Mouse (Mus musculus) heart, embryonic 12.5 days (tissue): ENCODE results near the gene Tubb1. TPM values are rescaled to one million over a fixed set of nuclear protein-coding genes. Genes with fewer than 3 reads are reported as not detected.

Experiments used
- ATAC-seq: fragments of 200-750 bp; cut with Nextera tagmentation; 2 replicates; pipeline ENCODE4 v1.8.0; 2017; ENCODE audit warnings: moderate TSS enrichment, moderate library complexity; ENCODE audit not compliant: insufficient number of reproducible peaks, low FRiP score
- H3K27ac ChIP-seq: fragments of 300-500 bp; sonication (generic); 2 replicates; pipeline ENCODE4 v1.5.1; 2016; ENCODE audit warnings: mild to moderate bottlenecking, moderate library complexity; ENCODE audit not compliant: poor library complexity, severe bottlenecking
- H3K27me3 ChIP-seq: fragments of 300-500 bp; sonication (generic); replicated peaks from 2 replicates; pipeline ENCODE4 v1.6.1; 2016; ENCODE audit warnings: mild to moderate bottlenecking, moderate library complexity
- H3K36me3 ChIP-seq: fragments of 300-500 bp; sonication (generic); 2 replicates; pipeline ENCODE4 v1.6.1; 2016; ENCODE audit warnings: mild to moderate bottlenecking, moderate library complexity
- H3K4me1 ChIP-seq: fragments of 300-500 bp; sonication (generic); replicated peaks from 2 replicates; pipeline ENCODE4 v1.6.1; 2016; ENCODE audit warnings: mild to moderate bottlenecking
- H3K4me2 ChIP-seq: fragments of 300-500 bp; sonication (generic); 2 replicates; pipeline ENCODE4 v1.6.1; 2016; ENCODE audit warnings: mild to moderate bottlenecking, moderate library complexity
- H3K4me3 ChIP-seq: fragments of 300-500 bp; sonication (generic); 2 replicates; pipeline ENCODE4 v1.5.1; 2016; ENCODE audit warnings: mild to moderate bottlenecking
- H3K9ac ChIP-seq: fragments of 300-500 bp; sonication (generic); 2 replicates; pipeline ENCODE4 v1.6.1; 2016; ENCODE audit warnings: mild to moderate bottlenecking, moderate library complexity
- H3K9me3 ChIP-seq: fragments of 300-500 bp; sonication (generic); replicated peaks from 2 replicates; pipeline ENCODE4 v1.6.1; 2016; ENCODE audit warnings: mild to moderate bottlenecking, moderate library complexity
- WGBS: fragments of 180-500 bp; shearing (Covaris S2); methylation state at CpG from one replicate; pipeline ENCODE4 v1.1.7; 2016; 5-methylcytosine and 5-hydroxymethylcytosine counted together
- polyA plus RNA-seq: library from polyadenylated mRNA; unstranded; fragments of >200 nt; fragmentation: Nextera tagmentation; extraction: Ambion mirVana; gene quantifications from 2 replicates; pipeline ENCODE4 v1.2.1, GENCODE M21; 2016

Gene Tubb1
- polyA plus RNA-seq, 1 experiment from 2014 or later, result 7.5 TPM

DNA sequence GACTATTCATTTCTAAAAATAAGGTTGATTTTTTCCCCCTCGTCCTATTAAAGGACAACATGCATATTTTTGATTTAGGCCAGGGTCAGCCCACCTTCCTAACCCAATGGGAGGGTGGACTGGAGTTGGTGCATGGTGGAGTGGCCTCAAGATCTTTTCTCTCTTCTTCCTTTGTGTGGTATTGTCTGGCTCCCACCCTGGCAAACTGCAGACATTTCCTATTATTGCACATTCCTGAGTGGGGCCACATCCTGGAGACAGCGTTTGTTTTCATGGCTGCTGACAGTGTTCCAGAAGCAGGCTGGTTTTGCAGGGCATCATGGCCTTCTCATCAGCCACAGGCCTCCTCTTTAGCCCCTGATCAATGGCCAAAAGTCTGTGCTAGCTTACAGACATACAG is 7.4 kb upstream of the Tubb1 start:
- Histone ChIP-seq H3K27ac (no peak overlapping the region; the same call in 1 of the 2 replicates), H3K4me1 (peaks cover 32% of the 10 kb centered on the region), H3K36me3 (no peaks in the 10 kb centered on the region), H3K9me3 (no peaks in the 10 kb centered on the region), H3K4me3 (no peak overlapping the region), H3K27me3 (peaks cover 13% of the 10 kb centered on the region; the same call in 1 of the 2 replicates), H3K4me2 (no peak overlapping the region), H3K9ac (no peak overlapping the region)
- no peak for ATAC-seq
- WGBS, result 44% methylated on average over 2 of the region's 2 CpGs

DNA sequence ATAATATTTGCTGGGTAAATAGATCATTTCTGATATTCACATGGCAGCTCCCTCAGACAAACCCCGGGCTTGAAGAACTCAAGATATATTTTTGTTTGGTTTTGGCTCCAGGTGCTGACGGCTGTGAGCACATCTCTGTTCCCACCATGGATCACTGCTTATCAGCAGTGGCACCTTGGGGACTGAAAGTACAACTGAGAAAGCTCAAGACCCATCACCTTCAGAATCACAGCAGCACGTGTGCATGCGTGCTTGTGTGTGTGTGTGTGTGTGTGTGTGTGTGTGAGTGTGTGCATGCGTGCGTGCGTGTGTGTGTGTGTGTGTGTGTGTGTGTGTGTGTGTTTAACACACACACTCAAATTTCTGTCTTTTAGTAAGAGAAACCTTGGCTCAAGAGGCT is 6.1 kb upstream of the Tubb1 start:
- H3K36me3 ChIP-seq, result no peaks in the 10 kb centered on the region
- no peak overlapping the region for H3K27ac ChIP-seq
- 61% methylated on average over 7 of the region's 7 CpGs for WGBS
- H3K27me3 ChIP-seq, result peaks cover 13% of the 10 kb centered on the region; the same call in 1 of the 2 replicates
- no peak for ATAC-seq
- H3K4me1 ChIP-seq, result peaks cover 21% of the 10 kb centered on the region
- H3K4me2 ChIP-seq, result no peak overlapping the region
- no peak overlapping the region for H3K9ac ChIP-seq
- H3K9me3 ChIP-seq, result no peaks in the 10 kb centered on the region
- no peak overlapping the region for H3K4me3 ChIP-seq

DNA sequence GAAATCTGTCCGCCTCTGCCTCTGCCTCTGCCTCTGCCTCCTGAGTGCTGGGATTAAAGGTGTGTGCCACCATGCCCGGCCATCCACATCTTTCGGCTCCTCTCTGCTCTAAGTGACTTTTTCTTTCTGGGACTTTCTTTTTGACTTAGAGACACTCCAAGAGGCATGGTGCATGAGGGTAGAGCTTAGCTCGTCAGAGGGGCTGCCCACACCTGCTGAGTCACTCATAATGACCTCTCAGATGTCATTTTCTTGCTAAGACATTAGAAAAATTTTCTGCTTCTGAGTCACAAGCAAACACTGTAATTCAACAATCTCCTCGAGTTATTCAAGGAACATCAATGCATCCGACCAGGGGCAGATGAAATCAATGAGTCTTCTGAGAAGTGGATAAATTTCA is 5.5 kb upstream of the Tubb1 start:
- H3K4me1 ChIP-seq, result peaks cover 15% of the 10 kb centered on the region
- WGBS, result 80% methylated on average over 6 of the region's 6 CpGs
- no peak for ATAC-seq
- no peaks in the 10 kb centered on the region for H3K36me3 ChIP-seq
- H3K9me3 ChIP-seq, result no peaks in the 10 kb centered on the region
- peaks cover 13% of the 10 kb centered on the region; the same call in 1 of the 2 replicates for H3K27me3 ChIP-seq
- no peak overlapping the region for H3K27ac ChIP-seq
- H3K4me3 ChIP-seq, result no peak overlapping the region
- no peak overlapping the region for H3K9ac ChIP-seq
- no peak overlapping the region for H3K4me2 ChIP-seq

DNA sequence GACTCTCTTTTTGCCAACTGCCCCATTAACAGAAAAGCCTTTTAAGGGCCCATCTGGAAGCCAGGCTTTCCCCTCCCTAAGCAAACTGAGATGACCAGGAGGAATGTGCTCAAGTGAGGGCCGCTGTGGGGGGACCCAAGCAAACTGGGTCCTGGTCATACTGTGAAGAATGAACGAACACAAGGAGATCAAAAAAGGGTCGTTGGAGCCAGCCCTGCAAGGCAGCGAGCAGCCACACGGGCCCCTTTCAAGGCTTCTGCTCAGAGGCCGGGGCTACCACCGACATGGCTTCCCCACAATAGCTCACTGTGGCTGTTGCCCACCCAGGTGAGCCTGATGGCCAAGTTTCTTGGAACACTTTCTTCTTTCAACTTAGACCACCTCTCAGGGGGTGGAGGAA is 4.0 kb upstream of the Tubb1 start:
- H3K27me3 ChIP-seq, result peaks cover 13% of the 10 kb centered on the region; the same call in 1 of the 2 replicates
- ATAC-seq, result no peak
- no peaks in the 10 kb centered on the region for H3K36me3 ChIP-seq
- H3K27ac ChIP-seq, result no peak overlapping the region
- no peak overlapping the region for H3K4me3 ChIP-seq
- no peak overlapping the region for H3K4me2 ChIP-seq
- H3K4me1 ChIP-seq, result peaks cover 15% of the 10 kb centered on the region
- no peaks in the 10 kb centered on the region for H3K9me3 ChIP-seq
- WGBS, result 57% methylated on average over 7 of the region's 7 CpGs
- H3K9ac ChIP-seq, result no peak overlapping the region

DNA sequence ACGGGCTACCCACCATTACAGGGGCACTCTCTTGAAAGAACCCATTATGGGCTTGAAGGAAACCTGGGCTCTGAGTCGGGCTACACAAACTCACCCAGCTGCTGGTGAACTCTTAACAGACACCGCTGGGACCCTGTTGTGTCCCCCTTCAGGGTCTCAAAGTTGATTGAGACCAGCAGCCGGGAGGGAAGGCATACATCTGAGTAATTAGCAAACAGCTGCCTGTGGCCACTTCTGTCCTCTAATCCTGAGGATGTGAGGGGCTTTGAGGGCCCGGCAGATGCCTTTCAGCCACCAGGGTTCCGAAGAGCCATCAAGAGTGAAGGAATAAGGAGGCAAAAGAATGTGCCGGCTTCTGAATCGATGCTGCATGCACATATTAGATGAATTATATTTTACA is 3.6 kb upstream of the Tubb1 start:
- H3K27ac ChIP-seq, result no peak overlapping the region
- no peak overlapping the region for H3K9ac ChIP-seq
- WGBS, result 72% methylated on average over 8 of the region's 8 CpGs
- no peaks in the 10 kb centered on the region for H3K9me3 ChIP-seq
- no peak overlapping the region for H3K4me3 ChIP-seq
- H3K4me1 ChIP-seq, result peaks cover 13% of the 10 kb centered on the region
- ATAC-seq, result no peak
- H3K4me2 ChIP-seq, result no peak overlapping the region
- H3K27me3 ChIP-seq, result peaks cover 13% of the 10 kb centered on the region; the same call in 1 of the 2 replicates
- H3K36me3 ChIP-seq, result no peaks in the 10 kb centered on the region

DNA sequence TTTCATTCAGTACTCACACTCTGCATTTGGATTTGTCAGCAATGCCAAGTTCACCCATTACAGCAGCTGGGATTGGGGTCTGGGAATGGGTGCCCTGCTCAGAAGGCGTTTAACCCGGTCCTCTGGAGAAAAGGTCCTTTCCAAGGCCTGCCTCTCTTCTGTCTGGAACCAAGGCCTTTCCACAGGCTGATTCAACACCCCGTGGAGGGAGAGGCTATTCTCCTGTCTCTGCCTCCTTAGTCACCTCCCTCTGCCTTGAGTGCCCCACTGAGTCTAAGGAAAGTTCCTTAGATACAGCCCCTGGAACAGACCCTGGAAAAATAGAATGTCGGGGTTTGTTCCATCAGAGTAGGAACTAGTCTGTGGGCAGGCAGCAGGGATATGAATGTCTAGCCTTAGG is 2.1 kb upstream of the Tubb1 start:
- H3K27ac ChIP-seq, result no peak overlapping the region
- WGBS, result 86% methylated on average over 4 of the region's 4 CpGs
- H3K9ac ChIP-seq, result no peak overlapping the region
- no peak for ATAC-seq
- no peaks in the 10 kb centered on the region for H3K9me3 ChIP-seq
- no peaks in the 10 kb centered on the region for H3K36me3 ChIP-seq
- H3K4me2 ChIP-seq, result no peak overlapping the region
- peaks cover 13% of the 10 kb centered on the region; the same call in 1 of the 2 replicates for H3K27me3 ChIP-seq
- H3K4me3 ChIP-seq, result no peak overlapping the region
- peaks cover 2% of the 10 kb centered on the region; the same call in 1 of the 2 replicates for H3K4me1 ChIP-seq

DNA sequence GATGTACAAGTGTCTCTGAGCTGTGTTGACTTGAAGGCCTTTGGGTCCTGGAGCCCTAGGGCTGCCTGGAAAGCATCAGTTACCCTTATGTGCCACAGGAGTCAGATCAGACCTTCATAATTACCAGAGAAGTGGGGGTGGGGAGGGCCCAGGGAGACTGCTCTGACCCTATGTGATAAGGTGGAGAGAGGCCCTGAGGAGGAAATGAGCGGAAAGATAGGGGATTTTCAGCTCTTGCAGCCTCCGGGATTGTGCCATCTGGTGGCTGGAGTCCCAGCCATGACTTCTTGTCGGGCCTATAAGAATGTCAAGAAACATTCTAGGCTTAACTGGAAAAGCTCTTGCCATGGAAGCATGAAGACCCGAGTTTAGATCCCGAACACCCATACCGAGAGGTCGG is 3.2 kb downstream of the Tubb1 start:
- Histone ChIP-seq H3K36me3 (no peaks in the 10 kb centered on the region), H3K9me3 (no peaks in the 10 kb centered on the region), H3K4me1 (peaks cover 4% of the 10 kb centered on the region), H3K27ac (no peak overlapping the region), H3K4me2 (no peak overlapping the region), H3K27me3 (no peaks in the 10 kb centered on the region), H3K9ac (no peak overlapping the region), H3K4me3 (no peak overlapping the region)
- peak; percentile 79 for ATAC-seq
- WGBS, result 49% methylated on average over 7 of the region's 7 CpGs

DNA sequence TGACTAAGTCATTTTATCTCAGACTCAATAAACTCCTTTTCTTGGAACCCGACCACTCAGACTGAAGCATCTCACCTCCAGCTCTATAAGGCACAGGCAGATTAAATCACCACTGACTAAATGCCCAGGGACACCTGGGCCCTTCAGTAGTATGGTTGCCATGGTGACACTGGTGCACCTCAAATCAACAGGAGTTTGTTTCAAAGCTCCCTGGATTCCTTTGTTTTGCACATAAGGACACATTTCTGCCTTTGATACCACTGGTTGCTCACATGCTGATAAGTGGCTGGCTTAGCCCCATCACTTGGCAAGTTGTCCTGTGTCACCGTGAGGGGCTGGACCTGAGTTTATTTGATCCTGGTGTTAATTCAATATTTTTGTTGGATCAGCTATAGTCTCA is 8.9 kb downstream of the Tubb1 start:
- no peak overlapping the region for H3K4me2 ChIP-seq
- H3K9me3 ChIP-seq, result no peaks in the 10 kb centered on the region
- peaks cover 28% of the 10 kb centered on the region for H3K36me3 ChIP-seq
- no peak for ATAC-seq
- peaks cover 7% of the 10 kb centered on the region for H3K4me1 ChIP-seq
- H3K27me3 ChIP-seq, result no peaks in the 10 kb centered on the region
- WGBS, result 70% methylated on average over 2 of the region's 2 CpGs
- H3K27ac ChIP-seq, result no peak overlapping the region
- H3K4me3 ChIP-seq, result no peak overlapping the region
- H3K9ac ChIP-seq, result no peak overlapping the region

DNA sequence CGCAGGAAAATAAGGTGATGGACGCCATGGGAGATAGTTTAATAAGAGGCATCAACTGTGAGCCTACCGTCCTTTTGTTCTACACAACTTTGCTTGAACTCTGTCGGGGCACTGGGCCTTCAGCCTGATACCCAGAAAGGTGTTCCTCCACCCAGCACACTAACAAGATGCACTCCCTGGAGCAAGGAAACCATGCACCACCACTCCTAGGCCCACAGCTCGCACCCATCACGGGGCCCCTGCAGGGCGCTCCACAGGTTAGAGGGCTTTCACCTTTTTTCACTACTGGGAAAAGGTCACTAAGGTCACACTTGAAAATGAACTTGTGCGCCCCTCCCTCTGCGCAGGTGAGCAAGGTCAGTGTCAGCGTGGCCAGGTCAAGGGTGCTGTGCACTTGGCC is 12.9 kb downstream of the Tubb1 start:
- peak; percentile 40 for ATAC-seq
- H3K4me1 ChIP-seq, result peaks cover 7% of the 10 kb centered on the region
- no peaks in the 10 kb centered on the region for H3K9me3 ChIP-seq
- no peaks in the 10 kb centered on the region for H3K27me3 ChIP-seq
- H3K4me2 ChIP-seq, result peak overlapping the region; percentile 97
- peaks cover 61% of the 10 kb centered on the region for H3K36me3 ChIP-seq
- peak overlapping the region; percentile 96 for H3K4me3 ChIP-seq
- 35% methylated on average over 10 of the region's 10 CpGs for WGBS
- peak overlapping the region; percentile 91 for H3K9ac ChIP-seq
- H3K27ac ChIP-seq, result peak overlapping the region; percentile 77

DNA sequence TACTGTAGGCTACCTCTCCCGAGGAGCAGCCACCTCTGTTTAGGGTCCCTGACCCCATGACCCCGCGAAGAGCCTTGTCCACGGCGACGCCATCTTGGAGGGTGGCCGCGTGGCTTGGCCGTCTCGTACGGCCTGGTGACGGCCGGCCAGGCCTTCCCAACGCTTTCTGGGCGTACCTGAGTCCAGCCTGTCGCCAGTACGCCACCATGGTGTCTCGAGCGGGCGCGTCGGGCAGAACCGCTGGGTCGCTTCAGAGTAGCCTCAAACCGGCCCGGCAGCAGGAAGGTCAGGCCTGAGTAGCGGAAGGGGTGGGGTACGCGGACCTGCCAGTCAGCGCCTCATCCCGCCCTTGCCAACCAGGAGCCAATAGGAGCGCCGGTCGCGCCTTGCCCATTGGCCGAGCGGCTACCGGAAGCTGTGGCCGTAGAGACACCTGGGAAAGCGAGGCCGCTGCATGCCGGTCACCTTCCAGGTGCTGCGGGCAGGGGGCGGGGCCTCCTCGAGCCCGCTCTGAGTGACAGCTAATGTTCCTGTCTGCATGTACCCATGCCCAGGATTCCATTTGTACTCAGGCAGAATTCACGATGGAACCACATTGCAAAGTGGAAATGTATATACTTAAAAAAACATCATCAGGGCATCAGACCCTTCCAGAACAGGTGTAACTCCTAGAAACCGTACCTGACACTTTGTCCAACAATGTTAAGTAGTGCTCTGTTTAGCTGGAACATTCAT is 13.5 kb downstream of the Tubb1 start, which contains the start of gene Atp5e:
Atp5e (minus strand) TSS at position 317 of the 735 bp plus-strand sequence.
- Histone ChIP-seq H3K4me1 (peaks cover 7% of the 10 kb centered on the region), H3K4me3 (peak within 1 kb of the TSS; percentile 96), H3K36me3 (peaks cover 66% of the 10 kb centered on the region), H3K9ac (peak within 1 kb of the TSS; percentile 91), H3K4me2 (peak within 1 kb of the TSS; percentile 97), H3K27ac (peak within 1 kb of the TSS; percentile 77), H3K27me3 (no peaks in the 10 kb centered on the region), H3K9me3 (no peaks in the 10 kb centered on the region)
- 2% methylated on average over 48 of the region's 48 CpGs for WGBS
- peak; percentile 99 for ATAC-seq

DNA sequence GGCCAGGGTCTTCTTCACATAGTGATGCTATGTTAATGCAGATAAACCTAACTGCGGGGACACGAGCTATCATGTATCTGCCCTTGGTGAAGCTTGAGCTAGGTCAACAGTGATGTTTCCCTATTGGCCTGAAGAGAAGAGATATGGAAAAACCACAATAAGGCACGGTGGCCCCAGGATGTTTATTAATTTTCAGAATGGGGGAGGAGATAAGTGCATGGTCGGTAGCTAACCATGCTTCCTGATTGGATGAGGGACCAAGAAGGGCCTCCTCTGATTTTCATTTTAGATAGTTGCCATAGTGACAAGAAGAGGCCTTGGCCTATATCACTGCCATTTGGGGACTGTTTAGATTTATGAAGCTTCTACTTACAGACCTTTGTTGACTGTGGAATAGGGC is 19.8 kb downstream of the Tubb1 start:
- WGBS, result 70% methylated on average over 4 of the region's 4 CpGs
- no peak for ATAC-seq
- H3K9ac ChIP-seq, result no peak overlapping the region

More for the DNA sequence above, 19.8 kb downstream of the Tubb1 start:
- H3K36me3 ChIP-seq, result peaks cover 40% of the 10 kb centered on the region
- H3K4me2 ChIP-seq, result no peak overlapping the region
- no peaks in the 10 kb centered on the region for H3K27me3 ChIP-seq
- H3K9me3 ChIP-seq, result no peaks in the 10 kb centered on the region
- no peak overlapping the region for H3K27ac ChIP-seq
- no peak overlapping the region for H3K4me3 ChIP-seq
- peaks cover 27% of the 10 kb centered on the region for H3K4me1 ChIP-seq
